Mouse (Mus musculus) adrenal gland, postnatal 14 days (tissue): Measurements from ENCODE around the gene Hipk1. TPM values are rescaled to one million over a fixed set of nuclear protein-coding genes. Genes with fewer than 3 reads are reported as not detected.

ENCODE experiments used
- DNase-seq: peaks from one replicate; pipeline ENCODE4 v3.0.0; 2021; ENCODE audit warnings: mixed read lengths
- total RNA-seq: library from RNA; stranded (reverse); gene quantifications from 2 replicates; pipeline ENCODE4 v1.2.3, GENCODE M21; 2021

The Hipk1 gene
- total RNA-seq, 1 experiment from 2014 or later, result 149 TPM

DNA sequence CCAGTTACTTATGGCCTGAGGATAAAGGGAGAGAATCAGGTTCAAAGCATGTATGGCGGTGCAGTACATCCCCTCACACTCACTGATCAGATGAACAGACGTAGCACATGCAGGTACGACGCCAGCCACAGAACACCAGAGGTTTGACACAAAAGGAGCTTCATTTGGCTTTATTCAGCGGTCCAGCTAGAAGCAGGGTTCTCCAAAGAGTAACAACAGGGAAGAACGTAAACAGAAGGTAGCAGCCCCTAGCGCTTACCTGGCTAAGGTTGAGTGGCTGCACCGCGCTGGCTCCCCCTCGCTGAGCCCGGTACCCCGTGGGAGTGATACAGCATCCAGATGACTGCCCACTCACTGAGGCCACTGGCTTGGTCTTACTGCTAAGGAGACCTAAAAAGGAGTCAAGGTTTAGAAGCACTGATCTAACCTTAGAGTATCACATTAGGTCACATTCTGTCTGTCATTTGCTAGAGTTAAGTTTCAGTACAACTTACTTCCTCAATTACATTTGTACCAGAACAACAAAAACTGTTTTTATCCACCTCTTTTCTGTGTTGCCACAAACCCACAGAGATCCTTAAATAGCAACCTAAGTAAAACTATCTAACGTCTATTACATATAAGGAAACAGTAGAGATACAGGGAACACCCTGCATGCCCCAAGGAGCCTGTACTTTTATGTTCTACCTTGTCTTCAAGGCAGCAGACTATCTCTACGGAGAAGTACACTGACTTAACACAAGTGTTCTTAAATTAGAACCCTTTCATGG lies 46.2 kb downstream of the Hipk1 start:
- DNase-seq, result no peak

DNA sequence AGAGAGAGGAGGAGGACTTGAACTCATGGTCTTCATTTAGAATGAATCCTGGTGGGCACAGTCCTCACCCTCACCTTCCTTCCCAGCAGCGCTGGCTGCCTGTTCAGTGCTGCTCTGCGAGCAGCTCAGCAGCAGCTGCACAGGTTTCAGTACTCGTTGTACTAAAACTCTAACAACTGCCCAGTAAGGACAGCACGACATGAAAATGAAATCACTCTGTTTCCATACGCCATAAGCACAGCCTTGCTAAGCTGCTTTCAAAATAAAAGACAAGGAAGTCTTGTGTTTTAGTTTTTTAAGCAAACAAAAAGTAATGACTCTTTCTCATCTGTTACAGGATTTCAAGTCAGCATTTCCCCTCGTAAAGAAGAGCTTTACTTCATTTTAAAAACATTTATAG lies 48.2 kb downstream of the Hipk1 start:
- DNase-seq, result no peak

DNA sequence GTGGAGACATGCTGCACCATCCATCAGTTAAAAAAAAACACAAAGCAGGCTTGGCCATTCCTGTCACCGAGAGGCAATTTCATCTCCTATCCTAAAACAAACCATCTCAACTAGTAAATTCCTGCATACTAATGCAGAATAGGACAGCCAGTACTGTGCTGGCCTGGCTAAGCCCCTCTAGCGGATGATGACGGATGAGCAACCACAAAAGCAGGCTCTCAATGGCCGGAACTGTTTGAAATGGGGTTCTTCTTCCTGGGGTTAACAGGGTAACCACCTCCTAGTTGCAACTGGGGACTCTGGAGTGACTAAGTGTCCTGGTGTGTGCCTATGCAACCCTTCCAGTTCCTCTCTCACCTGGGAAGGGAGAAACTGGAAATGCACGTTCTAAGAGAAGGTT lies 51.0 kb downstream of the Hipk1 start:
- no peak for DNase-seq

DNA sequence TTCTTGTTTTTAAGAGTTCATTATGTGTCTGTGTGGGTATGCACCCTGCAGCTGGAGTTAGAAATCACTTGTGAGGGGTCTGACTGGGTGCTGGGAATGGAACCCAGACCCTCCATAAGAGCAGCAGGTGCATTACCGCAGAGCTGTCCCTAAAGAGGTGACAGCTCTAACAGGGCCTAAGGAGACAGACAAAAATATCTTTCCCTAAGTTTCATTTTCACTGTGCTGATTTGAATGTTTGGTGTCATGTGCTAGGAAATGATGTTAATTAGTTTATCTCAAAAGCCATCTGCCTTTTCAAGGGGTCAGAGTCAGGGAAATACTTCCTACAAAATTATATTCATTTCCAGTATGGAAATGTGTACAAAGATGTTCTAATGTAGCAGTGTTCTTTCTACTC lies 52.0 kb downstream of the Hipk1 start, which contains the start of gene Gm10964:
Gm10964 (plus strand) TSS at position 38 of the 400 bp plus-strand sequence.
- DNase-seq, result no peak

DNA sequence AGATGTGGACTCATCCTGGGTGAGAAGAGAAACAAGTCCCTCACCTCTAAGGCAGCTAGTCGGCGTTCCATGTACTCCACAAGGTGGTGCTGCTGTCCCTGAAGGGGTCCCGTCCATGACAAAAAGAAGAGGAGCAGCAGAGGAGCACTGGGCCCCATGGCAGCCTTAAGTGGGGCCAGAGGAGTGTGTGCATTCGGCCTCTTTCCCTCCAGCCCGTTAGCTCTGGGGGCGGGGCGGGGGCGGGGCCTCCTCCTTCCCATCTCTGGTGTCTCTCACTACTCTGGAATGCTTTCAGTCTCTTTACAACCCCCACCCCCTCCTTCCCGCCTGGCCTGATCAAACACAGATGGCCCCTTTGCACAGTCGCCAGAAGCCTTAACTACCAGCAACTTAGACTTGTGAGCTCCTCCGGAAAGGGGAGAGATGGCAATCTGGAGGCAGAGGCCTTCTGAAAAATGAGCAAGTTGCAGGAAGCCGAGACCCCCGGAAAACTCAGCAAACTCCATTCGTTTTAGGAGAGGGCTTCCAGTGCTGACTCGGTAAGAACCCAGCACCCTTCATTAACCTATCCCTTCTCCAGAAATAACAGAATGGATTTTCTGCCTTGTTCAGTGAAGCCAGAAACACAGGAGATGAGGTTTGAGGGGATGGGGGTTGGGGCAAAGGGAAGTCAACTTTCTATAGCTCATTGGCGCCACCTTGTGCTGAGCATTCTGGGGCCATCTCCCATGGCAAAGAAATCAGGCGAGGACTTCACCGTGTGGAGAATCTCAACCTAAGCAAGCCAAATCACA lies 53.4 kb downstream of the Hipk1 start, which contains the start of gene Olfml3:
Olfml3 (minus strand) TSS at position 224 of the 794 bp plus-strand sequence.
- DNase-seq, result peak; percentile 92

DNA sequence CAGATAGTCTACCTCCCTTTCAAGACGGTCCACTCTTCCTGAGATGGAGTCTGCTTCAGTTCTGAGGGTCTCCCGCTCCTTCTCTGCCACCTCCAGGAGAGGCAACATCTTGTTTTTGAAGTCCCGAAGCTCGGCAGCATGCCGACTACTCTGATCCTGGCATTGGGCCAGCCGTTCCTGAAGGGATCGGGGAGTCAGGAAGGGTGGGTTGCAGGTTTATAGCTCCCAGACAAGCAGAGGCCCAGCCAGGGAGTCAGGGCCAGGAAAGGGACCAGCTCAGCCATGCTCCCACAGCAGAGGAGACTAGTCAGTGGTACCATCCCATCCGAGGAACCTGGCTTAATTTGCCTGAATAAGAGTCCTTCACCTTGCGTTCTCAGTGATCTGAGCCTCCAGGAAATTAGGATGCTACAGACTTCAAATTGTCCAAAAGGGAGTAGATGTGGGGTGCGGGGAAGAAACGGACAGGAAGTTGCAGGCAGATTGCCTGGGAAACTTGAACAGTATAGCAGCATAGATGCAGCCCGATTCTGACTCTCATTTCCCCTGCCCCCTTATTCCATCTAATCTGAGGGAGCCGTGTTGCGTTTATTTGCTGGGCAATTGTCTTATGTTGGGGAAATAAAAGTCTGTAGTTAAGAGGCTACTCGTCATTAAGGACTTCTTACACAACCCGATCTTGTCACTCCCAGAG lies 54.2 kb downstream of the Hipk1 start:
- DNase-seq, result peak; percentile 56

DNA sequence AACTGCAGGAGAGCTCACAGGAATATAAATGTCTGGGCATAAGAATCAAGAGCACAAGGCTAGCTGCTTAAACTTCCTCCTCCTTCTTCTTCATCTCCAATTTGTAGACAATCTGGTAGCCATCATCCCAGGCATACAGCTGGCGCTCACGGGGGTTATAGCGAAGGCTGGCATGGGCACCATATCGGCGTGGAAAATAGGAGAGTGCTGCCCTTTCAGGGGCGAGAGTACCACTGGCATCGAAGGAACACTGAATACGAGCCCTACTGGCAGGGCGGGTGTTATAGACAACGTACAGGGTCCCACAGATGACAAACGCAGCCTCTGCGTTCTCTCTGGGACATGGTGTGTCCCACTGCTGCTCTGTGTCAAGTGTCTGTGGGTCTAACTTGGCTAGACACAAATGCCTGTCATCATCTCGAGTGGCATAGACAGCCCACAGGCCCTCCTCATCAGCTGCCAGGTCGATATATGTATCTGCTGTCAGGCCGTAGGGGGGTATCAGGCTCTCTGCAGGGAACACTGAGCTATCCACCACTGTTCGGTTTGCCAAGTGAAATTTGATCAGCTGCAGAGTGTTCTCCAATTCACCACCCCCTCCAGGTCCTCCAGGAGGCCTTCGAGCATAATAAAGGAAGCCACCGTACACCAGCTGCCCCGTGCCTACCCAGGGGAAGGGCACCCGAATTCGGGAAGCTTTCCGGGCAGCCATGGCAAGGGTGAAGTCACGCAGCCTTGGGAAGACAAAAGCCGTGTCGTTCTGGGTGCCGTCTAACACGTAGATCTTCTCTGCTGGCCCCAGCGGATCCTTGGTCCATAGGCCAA lies 55.4 kb downstream of the Hipk1 start:
- no peak for DNase-seq

DNA sequence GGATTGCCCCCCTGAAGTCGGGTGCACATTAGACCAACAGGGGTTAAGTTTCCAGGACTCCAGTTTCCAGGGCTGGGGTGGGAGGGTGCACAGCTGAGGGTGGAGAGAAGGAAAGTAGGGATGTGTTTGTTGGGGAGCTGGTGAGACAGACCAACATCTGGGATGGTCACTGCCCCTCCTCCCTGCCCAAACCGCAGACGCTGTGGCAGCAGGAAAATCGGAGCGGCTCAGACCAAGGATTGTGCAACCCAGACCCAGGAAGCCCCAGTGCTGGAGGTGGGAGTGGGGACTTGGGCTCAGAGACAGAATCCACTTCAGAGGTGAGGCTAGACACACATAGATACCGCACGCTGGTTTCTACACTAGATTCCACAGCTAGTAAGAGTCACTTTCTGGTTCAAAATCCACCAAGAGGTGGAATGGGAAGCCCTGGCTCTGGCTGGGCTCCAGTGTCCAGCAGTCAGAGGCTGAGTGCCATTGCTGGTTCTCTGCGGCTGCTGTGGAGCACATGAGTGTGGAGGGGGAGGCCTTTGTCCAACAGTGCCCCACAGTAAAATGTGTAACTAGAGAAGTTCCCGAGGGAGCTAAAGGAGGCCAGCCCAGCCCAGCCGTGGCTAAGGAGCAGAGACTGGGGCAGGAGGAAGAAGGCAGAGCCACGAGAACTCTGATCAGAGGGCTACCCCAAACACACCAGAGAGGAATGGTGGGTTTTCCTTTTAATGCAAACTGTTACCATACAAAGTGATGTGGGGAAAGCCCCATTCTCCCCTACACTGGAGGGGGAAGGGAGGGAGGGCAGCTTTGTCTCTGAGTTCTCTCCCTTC lies 56.5 kb downstream of the Hipk1 start:
- DNase-seq, result peak; percentile 28

DNA sequence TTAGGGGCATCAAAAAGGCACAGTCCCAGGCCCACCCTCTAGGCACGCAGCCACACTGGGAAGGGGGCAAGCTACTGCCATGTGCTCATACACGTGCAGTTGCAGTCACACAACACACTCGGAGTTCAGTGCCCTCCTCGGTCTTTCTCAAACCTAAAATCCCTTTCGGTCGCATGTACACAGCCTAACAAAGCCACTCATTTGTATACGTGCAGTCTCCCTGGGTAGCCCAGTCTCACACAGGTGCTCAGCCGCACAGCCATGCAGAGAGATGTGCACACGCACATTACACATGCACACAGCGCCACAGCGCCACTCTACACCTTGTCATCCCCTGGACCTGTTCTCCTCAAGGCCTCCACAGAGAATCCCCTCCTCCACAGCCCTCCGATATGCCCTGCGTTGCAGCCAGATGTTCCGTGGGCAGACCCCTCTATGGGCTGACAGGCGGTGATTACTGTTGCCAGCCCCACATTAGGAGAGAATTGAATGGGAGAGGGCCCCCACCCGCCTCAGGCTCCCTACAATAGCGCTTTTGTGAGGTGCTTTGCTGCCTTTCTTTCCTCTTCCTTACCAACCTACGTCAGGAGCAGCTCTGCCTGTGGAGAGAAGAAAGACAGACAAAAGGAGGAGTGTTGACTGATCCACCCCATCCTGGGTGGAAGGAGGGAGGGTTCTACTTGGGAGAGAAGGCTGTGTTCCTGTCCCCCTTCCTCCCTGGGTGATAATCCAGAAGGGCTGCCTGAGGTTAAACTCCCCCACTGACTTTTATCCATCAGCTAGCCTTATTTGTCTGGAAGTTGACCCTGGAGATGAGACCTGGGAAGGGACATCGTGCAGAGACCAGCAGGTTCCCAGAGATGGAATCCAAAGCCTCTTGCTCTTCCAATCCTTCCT lies 57.3 kb downstream of the Hipk1 start:
- no peak for DNase-seq

DNA sequence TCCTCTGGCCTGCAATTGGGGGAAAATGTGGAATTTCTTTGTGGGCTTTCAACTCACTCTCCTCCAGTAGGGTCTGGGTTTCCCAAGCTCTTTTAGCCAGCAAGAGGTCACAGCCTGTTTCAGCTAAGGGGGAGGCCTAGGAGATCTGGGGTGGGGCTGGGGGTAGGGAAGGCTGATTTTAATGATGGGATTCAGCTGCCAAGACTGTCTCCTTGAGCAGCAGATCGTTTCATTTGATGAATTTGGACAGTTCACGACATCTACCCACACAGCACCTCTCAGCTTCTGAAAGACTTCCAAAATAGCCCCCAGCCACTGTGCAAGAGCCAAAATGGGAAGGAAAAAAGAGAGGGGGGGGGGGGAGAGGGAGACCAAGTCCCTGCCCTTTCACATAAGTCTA lies 58.2 kb downstream of the Hipk1 start:
- DNase-seq, result no peak

DNA sequence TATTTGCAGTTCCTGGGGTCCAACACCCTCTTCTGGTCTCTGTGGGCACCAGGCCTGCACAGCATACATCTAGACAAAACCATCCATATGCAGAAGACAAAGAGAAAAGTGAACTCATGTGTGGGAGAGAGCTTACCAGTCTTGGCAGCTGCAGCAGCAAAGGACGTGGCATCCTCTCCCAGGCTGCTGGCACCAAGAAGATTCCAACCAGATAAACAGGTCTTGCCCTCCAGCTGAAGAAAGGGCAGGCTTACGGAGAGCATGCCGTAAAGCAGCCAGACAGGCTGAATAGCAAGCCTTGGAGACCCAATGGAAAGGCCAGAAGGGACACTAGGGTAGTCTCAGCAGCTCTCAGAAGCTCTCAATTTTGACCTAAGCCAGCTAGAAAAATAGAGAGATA lies 59.2 kb downstream of the Hipk1 start:
- no peak for DNase-seq

DNA sequence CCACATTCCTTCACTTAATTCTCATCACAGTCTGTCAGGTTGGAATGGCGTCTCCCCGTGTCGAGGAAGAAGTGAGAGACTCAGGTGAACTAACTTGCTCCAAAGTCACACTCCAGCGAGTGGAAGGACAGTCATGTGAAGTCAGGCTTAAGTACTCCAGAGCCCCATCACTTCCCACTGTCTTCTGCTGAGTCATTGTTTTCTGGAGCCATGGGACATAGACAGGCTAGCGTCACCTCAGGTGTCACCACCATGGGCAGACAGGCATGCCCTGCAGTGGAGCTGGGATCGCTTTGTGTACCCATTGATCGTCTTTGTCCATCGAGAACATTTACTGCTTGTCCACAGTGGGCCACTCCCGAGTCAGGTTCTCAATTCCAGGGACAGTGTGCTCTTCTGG lies 61.5 kb downstream of the Hipk1 start:
- DNase-seq, result no peak

DNA sequence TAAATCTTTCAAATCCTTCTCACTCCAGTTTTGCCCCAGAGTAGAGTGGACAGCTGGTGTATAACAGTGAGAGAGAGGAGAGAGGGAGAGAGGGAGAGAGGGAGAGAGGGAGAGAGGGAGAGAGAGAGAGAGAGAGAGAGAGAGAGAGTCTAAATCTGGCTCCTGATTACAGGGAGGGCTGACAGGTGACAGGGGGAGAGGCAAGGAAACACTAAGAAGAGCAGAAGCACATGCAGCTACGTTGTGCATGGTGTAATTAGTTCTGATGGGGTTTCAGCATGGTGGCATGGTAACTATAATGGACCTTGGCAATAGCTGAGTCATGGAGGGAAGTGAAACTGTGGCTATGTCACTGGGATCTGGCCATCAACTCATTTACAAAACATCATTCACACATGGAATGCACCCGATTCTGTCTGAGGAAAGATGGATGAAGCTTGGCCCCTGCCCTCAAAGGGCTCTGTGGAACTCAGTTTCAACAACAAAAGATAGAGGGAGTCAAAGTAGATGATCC lies 63.5 kb downstream of the Hipk1 start:
- no peak for DNase-seq

DNA sequence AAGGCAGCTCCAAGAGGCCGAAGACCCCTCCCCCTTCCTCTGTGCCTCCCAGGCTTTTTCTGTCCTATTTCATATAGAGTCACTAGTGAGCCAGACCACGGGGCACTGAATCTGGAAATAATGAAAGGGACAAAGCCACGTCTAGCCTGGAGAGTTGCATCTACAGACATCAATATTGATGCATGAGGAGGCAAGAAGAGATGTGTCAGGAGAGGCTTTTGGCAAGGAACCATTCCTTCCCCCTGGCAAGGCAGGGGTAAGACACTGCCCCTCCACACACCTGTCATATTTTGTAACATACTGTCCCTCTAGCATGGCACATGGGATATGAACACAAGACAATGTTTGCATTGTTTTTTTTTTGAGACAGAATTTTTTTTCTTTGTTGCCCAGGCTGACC lies 64.7 kb downstream of the Hipk1 start:
- no peak for DNase-seq

DNA sequence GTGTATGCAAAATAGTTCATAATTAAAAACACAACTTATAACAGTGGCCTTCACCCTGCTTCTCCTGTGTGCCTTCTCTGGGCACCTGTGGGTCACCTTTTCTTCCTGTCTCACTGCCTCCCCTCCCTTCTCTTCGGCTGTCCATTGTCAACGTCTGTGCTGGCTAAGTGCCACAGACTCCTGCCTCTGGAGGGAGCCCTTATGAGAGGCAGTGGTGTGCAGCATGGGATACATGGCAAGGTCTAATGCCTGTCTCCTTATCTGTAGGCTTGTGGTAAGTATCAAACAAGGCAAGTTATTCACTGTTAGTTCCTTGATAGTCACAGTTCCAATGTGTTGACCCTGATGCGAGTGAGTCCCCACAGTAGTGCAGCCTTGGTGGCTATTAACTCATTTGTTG lies 67.2 kb downstream of the Hipk1 start:
- peak; percentile 14 for DNase-seq

DNA sequence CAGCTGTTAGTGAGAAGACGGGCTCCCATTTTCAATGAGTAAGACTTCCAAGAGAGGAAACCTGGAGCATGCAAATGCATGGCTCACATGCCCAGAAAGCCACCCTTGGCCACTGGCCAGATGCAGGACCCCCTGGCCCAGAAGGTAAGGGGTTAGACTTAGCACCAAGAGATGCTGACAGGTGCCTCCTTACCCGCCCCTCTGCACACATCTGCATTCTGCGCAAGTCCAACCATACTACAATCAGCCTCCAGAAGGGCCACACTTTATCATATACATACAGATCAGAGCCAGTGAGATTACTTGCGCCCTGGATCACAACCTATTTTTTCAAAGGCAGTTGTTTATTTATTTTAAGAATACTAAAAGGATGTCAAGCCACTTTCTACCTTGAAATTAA lies 72.6 kb downstream of the Hipk1 start:
- DNase-seq, result no peak

DNA sequence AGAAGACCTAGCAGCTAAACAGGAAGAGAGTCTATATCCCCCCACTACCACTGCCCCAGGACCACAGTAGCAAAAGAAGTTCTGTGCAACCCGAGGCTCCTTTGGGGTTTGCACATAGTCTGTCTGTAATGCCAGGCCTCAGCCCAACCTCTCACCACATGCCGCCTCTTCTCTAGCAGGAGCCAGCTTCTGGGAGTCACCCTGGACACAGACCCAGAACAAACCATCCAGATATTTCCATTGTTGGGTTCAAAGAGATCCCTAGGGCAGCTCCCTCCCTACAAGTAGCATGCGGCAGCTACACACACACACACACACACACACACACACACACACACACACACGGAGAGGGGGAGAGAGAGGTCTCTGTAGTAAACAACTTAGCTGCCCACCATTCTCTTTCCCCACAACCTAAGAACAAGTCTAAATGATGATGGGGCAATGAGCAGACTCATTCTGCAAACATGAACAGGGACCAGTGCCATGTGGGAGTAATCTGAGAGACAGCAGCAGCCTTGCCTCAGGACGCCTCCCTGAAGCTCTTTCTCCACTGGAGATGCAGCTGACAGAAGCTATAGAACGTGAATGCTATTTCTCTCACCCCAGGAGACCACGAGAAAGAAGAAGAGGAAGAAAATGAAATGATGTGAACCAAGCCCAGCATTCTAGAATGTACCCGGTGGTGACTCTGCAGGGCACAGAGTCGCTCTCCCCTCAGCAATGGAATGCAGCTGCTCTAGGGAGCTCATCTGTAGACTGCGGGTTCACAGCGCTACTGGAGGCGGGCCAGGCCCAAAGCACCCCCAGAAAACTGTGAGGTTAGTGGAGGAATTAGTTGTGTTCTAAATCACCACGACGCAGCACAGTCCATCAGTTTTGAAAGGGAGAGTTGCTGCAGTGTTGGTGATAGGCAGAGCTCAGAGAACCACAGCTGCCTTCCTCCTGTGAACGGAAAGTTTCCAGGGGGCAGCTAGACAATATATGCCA lies 74.3 kb downstream of the Hipk1 start:
- no peak for DNase-seq
